Comparison of ENCODE assay signal across 12 mouse cellular contexts in genomic region chr13:30484527-30485185, GRCm38 (mm10).
DNase-seq lines count a peak whose midpoint lies in the region; ATAC-seq and TF ChIP-seq lines count a peak whose summit lies in the region.
"Had no signal": no experiment of that assay in that cellular context is flagged by ENCODE, and none has a peak within 500 bp of the region (broad histone marks: within the 10 kb centered on the region; RNA-seq: fewer than 3 reads in every experiment).

No protein-coding gene starts in this region.

- 81% methylated on average over 13 of the region's 13 CpGs for WGBS in neural tube, embryonic 15.5 days
- 33% methylated on average over 13 of the region's 13 CpGs for WGBS in kidney, postnatal 0 days
- 65% methylated on average over 13 of the region's 13 CpGs for WGBS in neural tube, embryonic 11.5 days

- no peak overlapping the region for H3K4me3 ChIP-seq in neural tube, embryonic 15.5 days (replicated peaks)
- H3K4me3 ChIP-seq in kidney, postnatal 0 days (replicated peaks; ENCODE audit: low read depth, low read length) = no peak overlapping the region
- H3K4me3 ChIP-seq in neural tube, embryonic 11.5 days (ENCODE audit: low read depth, low read length) = no peak overlapping the region

- no peak overlapping the region for H3K27ac ChIP-seq in neural tube, embryonic 15.5 days (replicated peaks)
- H3K27ac ChIP-seq in kidney, postnatal 0 days = peak overlapping the region; percentile 65; the same call in 1 of the 2 replicates
- no peak overlapping the region for H3K27ac ChIP-seq in neural tube, embryonic 11.5 days (ENCODE audit: low read depth, low read length)

- ATAC-seq in neural tube, embryonic 15.5 days (ENCODE audit: low FRiP score) = no peak
- ATAC-seq in kidney, postnatal 0 days (replicated peaks; ENCODE audit: low FRiP score, low read depth) = no peak
- no peak for ATAC-seq in neural tube, embryonic 11.5 days (ENCODE audit: insufficient read depth, low FRiP score, low TSS enrichment)
- no peak for ATAC-seq in erythroid progenitor cell, adult 5-6 weeks (replicated peaks; ENCODE audit: low FRiP score, poor library complexity, severe bottlenecking)

- H3K9me3 ChIP-seq in neural tube, embryonic 15.5 days (replicated peaks) = no peaks in the 10 kb centered on the region
- no peaks in the 10 kb centered on the region for H3K9me3 ChIP-seq in kidney, postnatal 0 days (replicated peaks; ENCODE audit: low read length)
- H3K9me3 ChIP-seq in neural tube, embryonic 11.5 days (ENCODE audit: control insufficient read depth, low read length) = no peaks in the 10 kb centered on the region
- H3K9me3 ChIP-seq: G1E had no signal

- H3K36me3 ChIP-seq in neural tube, embryonic 15.5 days = no peaks in the 10 kb centered on the region
- no peaks in the 10 kb centered on the region for H3K36me3 ChIP-seq in kidney, postnatal 0 days (ENCODE audit: insufficient read depth, low read length)
- H3K36me3 ChIP-seq in neural tube, embryonic 11.5 days (ENCODE audit: control insufficient read depth, insufficient read depth, low read length) = no peaks in the 10 kb centered on the region
- H3K36me3 ChIP-seq: G1E had no signal

- intact Hi-C loops in heart, postnatal 25 days (cut with DNase I) = no loop called here

- H3K9ac ChIP-seq in neural tube, embryonic 15.5 days (replicated peaks) = no peak overlapping the region
- H3K9ac ChIP-seq in kidney, postnatal 0 days (ENCODE audit: low read depth, low read length) = no peak overlapping the region
- H3K9ac ChIP-seq in neural tube, embryonic 11.5 days (ENCODE audit: low read length) = no peak overlapping the region

- no peak overlapping the region for H3K4me2 ChIP-seq in neural tube, embryonic 15.5 days
- H3K4me2 ChIP-seq in kidney, postnatal 0 days (ENCODE audit: low read length) = no peak overlapping the region
- H3K4me2 ChIP-seq in neural tube, embryonic 11.5 days (ENCODE audit: low read depth) = no peak overlapping the region

- H3K27me3 ChIP-seq in neural tube, embryonic 15.5 days (replicated peaks) = no peaks in the 10 kb centered on the region
- no peaks in the 10 kb centered on the region for H3K27me3 ChIP-seq in kidney, postnatal 0 days (ENCODE audit: insufficient read depth, low read length)
- no peaks in the 10 kb centered on the region for H3K27me3 ChIP-seq in neural tube, embryonic 11.5 days (ENCODE audit: control insufficient read depth, insufficient read depth, low read length)

- peak; percentile 16 to 23 for DNase-seq in heart, adult 18-20 months
- DNase-seq in heart, postnatal 25 days (ENCODE audit: low spot score) = no peak
- DNase-seq in neural tube, embryonic 10.5 days (ENCODE audit: extremely low spot score, low spot score) = peak; percentile 23
- DNase-seq in kidney, postnatal 0 days (ENCODE audit: low spot score) = no peak
- peak; percentile 11 for DNase-seq in neural tube, embryonic 11.5 days (ENCODE audit: low spot score)
- DNase-seq in spleen, postnatal 14 days (ENCODE audit: low spot score in 2 of 2) = no peak
- DNase-seq: B cell, adult 2 months; cerebellum, adult 9-10 months; right cerebral cortex, postnatal 25 days had no signal

- no peak for TF ChIP-seq CTCF in kidney, postnatal 0 days (IDR thresholded peaks at IDR 0.05; ENCODE audit: low read depth)

- H3K4me1 ChIP-seq in neural tube, embryonic 15.5 days = no peaks in the 10 kb centered on the region
- H3K4me1 ChIP-seq in kidney, postnatal 0 days (replicated peaks; ENCODE audit: insufficient read depth, low read length) = no peaks in the 10 kb centered on the region
- H3K4me1 ChIP-seq in neural tube, embryonic 11.5 days (ENCODE audit: control insufficient read depth, insufficient read depth, low read length) = no peaks in the 10 kb centered on the region

Comparison
In these comparisons a context has a peak if more than half of its experiments do, and no peak if none do; other contexts are left out.
1. DNase-seq: peak in heart, adult 18-20 months (2 of 2), neural tube, embryonic 10.5 days (single experiment) and neural tube, embryonic 11.5 days (single experiment); none in heart, postnatal 25 days (single experiment), kidney, postnatal 0 days (single experiment) and spleen, postnatal 14 days (0 of 2).